Mouse (Mus musculus) stomach, embryonic 16.5 days (tissue): Measurements from ENCODE around the gene Robo3. TPM values are rescaled to one million over a fixed set of nuclear protein-coding genes. Genes with fewer than 3 reads are reported as not detected.

Experiments
- ATAC-seq: fragments of 200-750 bp; cut with Nextera tagmentation; 2 replicates; pipeline ENCODE4 v1.8.0; 2017; ENCODE audit warnings: moderate number of reproducible peaks, moderate TSS enrichment; ENCODE audit not compliant: insufficient read depth, low FRiP score
- H3K27ac ChIP-seq: fragments of 300-500 bp; sonication (generic); 2 replicates; pipeline ENCODE4 v1.5.1; 2014; ENCODE audit warnings: low read length
- H3K27me3 ChIP-seq: fragments of 300-500 bp; sonication (generic); 2 replicates; pipeline ENCODE4 v1.6.1; 2014; ENCODE audit warnings: low read length, control low read depth, mixed read lengths; ENCODE audit not compliant: control insufficient read depth, insufficient read depth
- H3K36me3 ChIP-seq: fragments of 300-500 bp; sonication (generic); 2 replicates; pipeline ENCODE4 v1.6.1; 2014; ENCODE audit warnings: low read length; ENCODE audit not compliant: control insufficient read depth, insufficient read depth
- H3K4me1 ChIP-seq: fragments of 300-500 bp; sonication (generic); 2 replicates; pipeline ENCODE4 v1.6.1; 2014; ENCODE audit warnings: low read length, control low read depth, mixed read lengths; ENCODE audit not compliant: control insufficient read depth, insufficient read depth
- H3K4me2 ChIP-seq: fragments of 300-500 bp; sonication (generic); 2 replicates; pipeline ENCODE4 v1.6.1; 2014; ENCODE audit warnings: low read depth, low read length, mixed read lengths
- H3K4me3 ChIP-seq: fragments of 300-500 bp; sonication (generic); replicated peaks from 2 replicates; pipeline ENCODE4 v1.5.1; 2014; ENCODE audit warnings: mild to moderate bottlenecking, low read length
- H3K9ac ChIP-seq: fragments of 300-500 bp; sonication (generic); 2 replicates; pipeline ENCODE4 v1.6.1; 2014; ENCODE audit warnings: low read length
- H3K9me3 ChIP-seq: fragments of 300-500 bp; sonication (generic); replicated peaks from 2 replicates; pipeline ENCODE4 v1.6.1; 2016; ENCODE audit warnings: low read length, control low read depth; ENCODE audit not compliant: control insufficient read depth
- WGBS: fragments of 180-500 bp; shearing (Covaris S2); extraction: QIAGEN DNeasy Blood & Tissue Kit; methylation state at CpG from one replicate; pipeline ENCODE4 v1.1.7; 2014; 5-methylcytosine and 5-hydroxymethylcytosine counted together
- polyA plus RNA-seq: library from polyadenylated mRNA; unstranded; fragments of >200 nt; fragmentation: Nextera tagmentation; extraction: Ambion mirVana; gene quantifications from 2 replicates; pipeline ENCODE4 v1.2.1, GENCODE M21; 2015

Robo3 gene
- polyA plus RNA-seq, 1 experiment from 2014 or later, result not detected

DNA sequence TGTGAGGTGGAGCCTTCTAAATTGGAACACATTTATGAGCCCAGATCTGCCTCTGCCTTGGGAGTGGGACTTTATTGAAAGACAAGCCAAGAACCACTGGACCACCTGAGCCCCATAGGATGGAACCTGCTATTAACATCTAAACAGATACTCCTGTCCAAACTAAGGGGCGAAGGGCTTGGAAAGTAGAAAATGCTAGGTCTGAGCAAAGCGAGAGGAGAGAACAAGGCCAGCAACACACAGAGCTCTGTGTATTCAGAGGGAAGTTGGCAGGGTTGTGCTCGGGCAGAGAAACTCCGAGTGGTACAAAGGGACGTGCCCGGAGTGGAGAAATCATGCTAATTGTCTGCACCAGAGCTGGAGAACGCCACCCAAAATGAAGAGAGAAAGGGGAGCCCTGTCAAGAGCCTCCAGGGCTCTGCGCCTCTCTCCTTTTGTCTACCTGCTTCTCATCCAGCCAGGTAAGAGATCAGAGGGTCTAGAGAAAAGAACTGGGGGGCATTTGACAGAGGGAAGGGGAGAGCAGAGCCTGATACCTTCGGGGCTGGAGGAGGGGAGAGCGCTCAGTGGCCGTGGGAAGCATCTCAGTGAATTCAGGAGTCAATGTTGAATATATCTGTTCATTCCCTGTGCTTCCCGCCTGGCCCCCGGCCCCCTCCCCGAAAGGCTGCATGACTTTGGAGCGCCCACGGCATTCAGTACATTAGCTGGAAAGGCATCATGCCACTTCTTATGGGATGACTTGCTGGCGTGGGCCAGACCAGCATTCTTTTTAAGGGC, 65.6 kb downstream of the Robo3 start, which contains the start of gene Hepacam:
Gene Hepacam (plus strand): TSS at position 51 of the 780 bp plus-strand sequence.
- no peak for ATAC-seq
- H3K27ac ChIP-seq, result no peak within 1 kb of the TSS
- WGBS, result 84% methylated on average over 17 of the region's 17 CpGs

GRCm38 (mm10) chr9:37365706-37366105, 67.3 kb downstream of the Robo3 start:
- no peaks in the 10 kb centered on the region for H3K9me3 ChIP-seq
- H3K4me2 ChIP-seq, result no peak overlapping the region
- no peak overlapping the region for H3K9ac ChIP-seq
- no peak overlapping the region for H3K4me3 ChIP-seq
- H3K4me1 ChIP-seq, result no peaks in the 10 kb centered on the region
- H3K27ac ChIP-seq, result no peak overlapping the region
- WGBS, result 53% methylated on average over 5 of the region's 5 CpGs
- ATAC-seq, result no peak
- no peaks in the 10 kb centered on the region for H3K36me3 ChIP-seq
- no peaks in the 10 kb centered on the region for H3K27me3 ChIP-seq

More for the DNA sequence above, 65.6 kb downstream of the Robo3 start, which contains the start of gene Hepacam:
- no peak within 1 kb of the TSS for H3K4me2 ChIP-seq
- H3K9me3 ChIP-seq, result no peaks in the 10 kb centered on the region
- H3K4me1 ChIP-seq, result no peaks in the 10 kb centered on the region
- no peaks in the 10 kb centered on the region for H3K27me3 ChIP-seq
- no peaks in the 10 kb centered on the region for H3K36me3 ChIP-seq
- H3K9ac ChIP-seq, result no peak within 1 kb of the TSS
- no peak within 1 kb of the TSS for H3K4me3 ChIP-seq

Other genes with a start within 250 kb of the Robo3 start
- gene Tmem218, start 225.0 kb downstream of the Robo3 start, polyA plus RNA-seq, result 9.1 and 9.8 TPM in 2 replicates
- 3.6 and 3.9 TPM in 2 replicates for gene Slc37a2, start 177.5 kb downstream of the Robo3 start, polyA plus RNA-seq
- gene Ccdc15, start 84.8 kb downstream of the Robo3 start, polyA plus RNA-seq, result 4.2 and 5.0 TPM in 2 replicates
- 0.19 TPM in 1 of 2 replicates, not detected in the other for gene Hepacam, start 65.9 kb downstream of the Robo3 start, polyA plus RNA-seq
- gene Robo4, start 31.3 kb downstream of the Robo3 start, polyA plus RNA-seq, result 12.3 and 13.3 TPM in 2 replicates
- 15.3 and 16.1 TPM in 2 replicates for gene Msantd2, start 56.1 kb upstream of the Robo3 start, polyA plus RNA-seq
- gene Esam, start 94.8 kb upstream of the Robo3 start, polyA plus RNA-seq, result 58.2 and 58.6 TPM in 2 replicates
- gene Vsig2, start 106.0 kb upstream of the Robo3 start, polyA plus RNA-seq, result 96.0 and 120 TPM in 2 replicates
- 4.4 and 4.5 TPM in 2 replicates for gene Nrgn, start 119.7 kb upstream of the Robo3 start, polyA plus RNA-seq
- 11.9 and 13.3 TPM in 2 replicates for gene Siae, start 122.5 kb upstream of the Robo3 start, polyA plus RNA-seq
- 4.7 and 5.7 TPM in 2 replicates for gene Spa17, start 180.5 kb upstream of the Robo3 start, polyA plus RNA-seq
- 154 and 162 TPM in 2 replicates for gene Tbrg1, start 224.1 kb upstream of the Robo3 start, polyA plus RNA-seq
- not detected in 2 replicates for gene Panx3, start 236.0 kb upstream of the Robo3 start, polyA plus RNA-seq